Mouse (Mus musculus) embryonic facial prominence, embryonic 13.5 days (tissue): ENCODE data around the gene E130308A19Rik. TPM values are rescaled to one million over a fixed set of nuclear protein-coding genes. Genes with fewer than 3 reads are reported as not detected.

Source experiments
- ATAC-seq: fragments of 200-750 bp; cut with Nextera tagmentation; 2 replicates; pipeline ENCODE4 v1.8.0; 2017; ENCODE audit warnings: low read depth; ENCODE audit not compliant: insufficient number of reproducible peaks, insufficient read depth, low FRiP score, low TSS enrichment
- H3K27ac ChIP-seq: fragments of 300-500 bp; sonication (generic); 2 replicates; pipeline ENCODE4 v1.5.1; 2015; ENCODE audit warnings: moderate library complexity, mild to moderate bottlenecking, inconsistent platforms
- H3K27me3 ChIP-seq: fragments of 300-500 bp; sonication (generic); 2 replicates; pipeline ENCODE4 v1.6.1; 2015; ENCODE audit warnings: mild to moderate bottlenecking, inconsistent platforms
- H3K36me3 ChIP-seq: fragments of 300-500 bp; sonication (generic); 2 replicates; pipeline ENCODE4 v1.6.1; 2015; ENCODE audit warnings: mild to moderate bottlenecking, inconsistent platforms
- H3K4me1 ChIP-seq: fragments of 300-500 bp; sonication (generic); 2 replicates; pipeline ENCODE4 v1.6.1; 2015; ENCODE audit warnings: inconsistent platforms
- H3K4me2 ChIP-seq: fragments of 300-500 bp; sonication (generic); 2 replicates; pipeline ENCODE4 v1.6.1; 2015; ENCODE audit warnings: moderate library complexity, mild to moderate bottlenecking, inconsistent platforms
- H3K4me3 ChIP-seq: fragments of 300-500 bp; sonication (generic); 2 replicates; pipeline ENCODE4 v1.5.1; 2015; ENCODE audit warnings: mild to moderate bottlenecking, inconsistent platforms
- H3K9ac ChIP-seq: fragments of 300-500 bp; sonication (generic); 2 replicates; pipeline ENCODE4 v1.6.1; 2015; ENCODE audit warnings: mild to moderate bottlenecking, inconsistent platforms
- H3K9me3 ChIP-seq: fragments of 300-500 bp; sonication (generic); 2 replicates; pipeline ENCODE4 v1.6.1; 2016; ENCODE audit warnings: inconsistent platforms
- WGBS: fragments of 180-500 bp; shearing (Covaris S2); methylation state at CpG from one replicate; pipeline ENCODE4 v1.1.7; 2015; ENCODE audit warnings: mixed read lengths; 5-methylcytosine and 5-hydroxymethylcytosine counted together
- polyA plus RNA-seq: library from polyadenylated mRNA; unstranded; fragments of >200 nt; fragmentation: Nextera tagmentation; extraction: Ambion mirVana; gene quantifications from 2 replicates; pipeline ENCODE4 v1.2.1, GENCODE M21; 2015

E130308A19Rik gene
- polyA plus RNA-seq, 1 experiment from 2014 or later: 26.6 TPM

DNA sequence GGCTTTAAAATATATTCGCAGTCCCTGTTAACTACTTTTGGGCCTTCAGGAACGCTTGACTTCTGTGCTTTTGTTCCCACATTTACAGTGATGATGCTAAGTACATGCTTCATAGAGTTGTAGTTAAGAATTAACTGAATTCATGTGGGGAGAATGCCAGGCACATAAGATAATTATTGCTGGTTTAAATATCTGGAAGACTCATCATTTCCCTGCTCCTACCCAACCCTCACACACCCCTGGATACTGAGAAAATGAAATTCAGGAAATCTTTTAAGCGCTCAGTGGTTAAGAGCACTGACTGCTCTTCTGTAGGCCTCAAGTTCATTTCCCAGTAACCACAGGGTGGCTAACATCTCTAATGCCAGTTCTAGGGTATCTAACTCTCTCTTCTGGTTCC lies 16.0 kb downstream of the E130308A19Rik start:
- 87% methylated on average over 3 of the region's 3 CpGs for WGBS
- Histone ChIP-seq H3K4me1 (peaks cover 4% of the 10 kb centered on the region; the same call in 1 of the 2 replicates), H3K27me3 (no peaks in the 10 kb centered on the region), H3K9me3 (no peaks in the 10 kb centered on the region), H3K36me3 (no peaks in the 10 kb centered on the region), H3K4me2 (no peak overlapping the region), H3K4me3 (no peak overlapping the region), H3K9ac (no peak overlapping the region), H3K27ac (no peak overlapping the region)
- ATAC-seq: no peak

DNA sequence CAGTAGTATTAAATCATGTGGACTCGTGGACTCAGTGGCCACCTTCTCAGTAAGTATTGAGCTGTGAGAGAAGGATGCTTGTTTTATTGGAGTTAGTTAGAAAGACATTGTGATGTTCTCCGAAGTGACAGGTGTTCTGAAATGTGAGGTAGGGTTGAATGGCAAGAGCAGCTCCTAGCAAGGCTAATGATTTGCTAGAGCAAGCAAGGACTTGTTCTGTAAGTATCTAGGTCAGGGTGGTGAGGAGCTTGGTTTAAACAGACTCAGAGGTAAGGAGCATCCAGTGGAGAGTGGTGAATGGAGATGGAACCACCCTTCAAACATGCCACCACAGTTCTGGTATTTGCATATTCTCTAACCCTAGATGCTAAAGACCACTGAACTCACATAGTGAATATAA lies 16.6 kb downstream of the E130308A19Rik start:
- no peaks in the 10 kb centered on the region for H3K9me3 ChIP-seq
- H3K27me3 ChIP-seq: no peaks in the 10 kb centered on the region
- H3K36me3 ChIP-seq: no peaks in the 10 kb centered on the region
- H3K4me1 ChIP-seq: peaks cover 4% of the 10 kb centered on the region; the same call in 1 of the 2 replicates
- no peak overlapping the region for H3K4me2 ChIP-seq
- no peak overlapping the region for H3K27ac ChIP-seq
- no peak overlapping the region for H3K4me3 ChIP-seq
- H3K9ac ChIP-seq: no peak overlapping the region
- ATAC-seq: no peak
- 75% methylated on average over 2 of the region's 2 CpGs for WGBS

DNA sequence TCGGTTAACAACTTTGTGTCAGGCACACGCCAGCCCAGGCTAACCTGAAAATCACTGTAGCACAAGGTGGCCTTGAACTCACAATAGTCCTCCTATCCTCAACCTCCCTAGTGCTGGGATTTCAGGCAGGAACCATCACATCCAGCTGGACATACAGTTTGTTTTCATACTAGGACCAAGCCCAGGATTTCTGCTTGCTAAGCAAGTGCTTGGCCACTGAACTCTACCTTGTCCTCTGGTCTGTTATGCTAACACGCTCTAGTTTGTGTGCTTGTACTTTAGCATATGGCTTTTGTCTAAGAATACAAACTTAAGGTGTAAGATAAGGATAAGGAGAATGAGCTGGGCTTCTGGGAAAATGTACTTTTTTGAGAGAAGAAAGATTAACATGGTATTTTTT lies 18.4 kb downstream of the E130308A19Rik start:
- Histone ChIP-seq H3K9ac (no peak overlapping the region), H3K4me1 (no peaks in the 10 kb centered on the region), H3K4me3 (no peak overlapping the region), H3K36me3 (no peaks in the 10 kb centered on the region), H3K27me3 (no peaks in the 10 kb centered on the region), H3K27ac (no peak overlapping the region), H3K9me3 (no peaks in the 10 kb centered on the region), H3K4me2 (no peak overlapping the region)
- 86% methylated on average over 3 of the region's 3 CpGs for WGBS
- ATAC-seq: no peak

DNA sequence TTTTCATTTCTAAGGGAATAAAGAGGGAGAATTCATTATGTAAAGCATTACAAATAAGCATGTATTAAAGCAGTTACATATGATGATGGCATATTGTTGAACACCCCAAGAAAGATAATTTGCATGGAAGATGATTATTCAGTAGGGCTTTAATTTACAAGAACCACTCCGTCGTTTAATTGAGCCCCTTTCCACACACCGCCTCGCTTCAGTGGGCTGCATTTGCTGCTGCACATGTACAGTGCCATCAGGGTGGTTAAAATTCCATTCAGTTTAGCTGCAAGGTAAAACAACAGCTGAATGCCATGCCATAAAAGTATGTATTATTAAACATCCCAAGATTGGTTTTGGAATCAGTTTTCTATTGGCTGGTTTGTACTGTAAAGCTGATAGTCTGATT lies 19.0 kb downstream of the E130308A19Rik start:
- H3K27me3 ChIP-seq: no peaks in the 10 kb centered on the region
- no peaks in the 10 kb centered on the region for H3K9me3 ChIP-seq
- H3K36me3 ChIP-seq: no peaks in the 10 kb centered on the region
- no peak for ATAC-seq
- 75% methylated on average over 4 of the region's 4 CpGs for WGBS
- H3K27ac ChIP-seq: no peak overlapping the region
- no peak overlapping the region for H3K4me2 ChIP-seq
- H3K9ac ChIP-seq: no peak overlapping the region
- no peak overlapping the region for H3K4me3 ChIP-seq
- H3K4me1 ChIP-seq: no peaks in the 10 kb centered on the region

DNA sequence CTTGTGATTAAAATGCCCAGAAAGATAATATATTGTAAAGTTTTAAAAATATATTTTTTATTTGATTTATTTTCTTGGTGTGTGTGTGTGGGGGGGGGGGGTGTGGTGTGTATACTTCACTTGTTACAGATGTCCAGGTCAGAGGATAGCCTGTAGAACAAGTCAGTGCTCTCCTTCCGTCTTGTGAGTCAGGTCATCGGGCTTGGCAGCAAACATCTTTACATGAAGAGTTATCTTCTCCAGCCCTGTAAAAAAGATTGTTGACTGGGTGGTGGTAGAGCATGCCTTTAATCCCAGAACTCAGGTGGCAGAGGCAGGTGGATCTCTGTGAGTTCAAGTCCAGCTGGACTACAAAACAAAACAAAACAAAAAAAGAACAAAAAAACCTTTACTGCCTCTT lies 19.6 kb downstream of the E130308A19Rik start:
- Histone ChIP-seq H3K9ac (no peak overlapping the region), H3K36me3 (no peaks in the 10 kb centered on the region), H3K27ac (no peak overlapping the region), H3K4me1 (no peaks in the 10 kb centered on the region), H3K4me3 (no peak overlapping the region), H3K27me3 (no peaks in the 10 kb centered on the region), H3K9me3 (no peaks in the 10 kb centered on the region), H3K4me2 (no peak overlapping the region)
- 96% methylated on average over 2 of the region's 2 CpGs for WGBS
- no peak for ATAC-seq

DNA sequence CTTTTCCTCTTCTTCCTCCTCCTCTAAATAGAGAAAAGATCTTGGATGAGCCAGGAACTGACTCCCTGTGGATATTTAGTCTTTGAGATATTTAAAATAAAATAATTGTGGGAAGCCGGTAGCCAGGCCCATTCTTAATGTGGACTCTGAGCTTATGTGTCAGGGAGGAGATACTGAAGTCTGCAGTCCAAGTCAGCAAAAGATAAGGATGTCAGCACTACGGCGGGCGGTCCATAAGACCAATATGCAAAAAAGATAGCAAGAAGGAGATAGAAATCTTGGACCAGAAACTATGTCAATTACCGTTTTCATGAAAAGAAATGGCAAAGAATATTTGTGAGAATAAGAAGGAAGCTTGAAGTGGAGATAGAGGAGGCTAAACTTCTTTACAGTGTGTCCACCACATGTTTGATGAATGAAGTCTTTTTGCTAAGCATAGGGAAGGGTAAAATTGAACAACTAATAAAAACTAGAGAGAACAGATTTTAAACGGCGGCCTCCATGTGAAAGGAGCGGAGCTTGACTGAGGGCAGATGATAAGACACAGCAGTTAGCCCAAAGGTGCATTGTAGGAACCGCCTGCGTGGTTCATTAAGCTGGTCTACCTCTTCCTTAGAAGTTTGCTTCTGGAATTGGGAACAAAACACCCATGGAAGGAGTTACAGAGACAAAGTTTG lies 20.1 kb downstream of the E130308A19Rik start:
- Histone ChIP-seq H3K4me3 (no peak overlapping the region), H3K9me3 (no peaks in the 10 kb centered on the region), H3K4me2 (no peak overlapping the region), H3K4me1 (no peaks in the 10 kb centered on the region), H3K27me3 (no peaks in the 10 kb centered on the region), H3K27ac (no peak overlapping the region), H3K36me3 (no peaks in the 10 kb centered on the region), H3K9ac (no peak overlapping the region)
- 95% methylated on average over 10 of the region's 10 CpGs for WGBS
- ATAC-seq: no peak

DNA sequence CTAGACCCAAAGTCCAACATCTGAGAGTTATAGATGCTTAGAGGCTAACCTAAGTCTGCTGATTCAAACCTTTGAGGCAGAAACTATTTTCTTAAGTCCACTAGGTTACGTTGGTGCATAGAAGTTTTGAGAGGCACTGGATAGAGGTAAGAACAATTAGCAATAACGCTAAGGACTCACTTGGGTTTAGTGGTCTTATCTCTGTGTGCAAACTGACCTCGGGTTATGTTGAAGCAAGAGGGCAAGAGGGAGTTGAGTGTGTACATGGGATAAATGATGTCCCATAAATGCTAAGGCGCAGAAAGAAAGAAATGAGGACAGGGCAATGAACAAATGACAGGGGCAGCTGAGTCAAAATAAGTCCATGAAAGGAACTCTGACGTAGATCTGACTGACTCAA lies 23.1 kb downstream of the E130308A19Rik start:
- H3K27ac ChIP-seq: no peak overlapping the region
- H3K9me3 ChIP-seq: no peaks in the 10 kb centered on the region
- H3K4me2 ChIP-seq: no peak overlapping the region
- no peak for ATAC-seq
- no peak overlapping the region for H3K9ac ChIP-seq
- no peak overlapping the region for H3K4me3 ChIP-seq
- 93% methylated on average over 5 of the region's 5 CpGs for WGBS
- H3K27me3 ChIP-seq: no peaks in the 10 kb centered on the region
- no peaks in the 10 kb centered on the region for H3K36me3 ChIP-seq
- no peaks in the 10 kb centered on the region for H3K4me1 ChIP-seq

DNA sequence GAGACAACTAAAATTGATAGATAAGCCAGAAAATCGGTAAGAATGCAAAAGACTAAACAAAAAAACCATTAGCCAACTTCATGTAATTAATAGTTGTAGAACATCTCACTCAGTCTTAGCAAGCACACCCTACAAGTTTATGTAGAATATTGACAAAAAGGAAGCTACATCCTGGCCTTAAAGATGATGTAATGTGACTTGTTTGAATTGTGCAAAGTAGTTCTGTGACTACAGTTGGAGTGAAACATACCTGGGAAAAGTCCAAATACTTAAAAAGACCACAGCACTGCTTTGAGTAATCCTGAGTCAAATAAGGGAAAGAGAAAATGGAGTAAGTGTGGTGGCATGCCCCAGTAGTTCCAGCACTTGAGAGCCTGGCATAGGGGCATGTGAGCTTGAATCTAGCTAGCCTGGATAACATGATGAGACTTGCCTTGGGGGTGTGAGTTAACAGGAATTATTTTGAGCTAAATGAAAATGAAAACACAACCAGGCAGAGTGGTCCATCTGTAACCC lies 26.2 kb downstream of the E130308A19Rik start:
- ATAC-seq: no peak
- Histone ChIP-seq H3K9ac (no peak overlapping the region), H3K4me2 (no peak overlapping the region), H3K27ac (no peak overlapping the region), H3K9me3 (no peaks in the 10 kb centered on the region), H3K4me3 (no peak overlapping the region), H3K4me1 (no peaks in the 10 kb centered on the region), H3K27me3 (no peaks in the 10 kb centered on the region), H3K36me3 (no peaks in the 10 kb centered on the region)
- 78% methylated on average over 1 of the region's 1 CpGs for WGBS

DNA sequence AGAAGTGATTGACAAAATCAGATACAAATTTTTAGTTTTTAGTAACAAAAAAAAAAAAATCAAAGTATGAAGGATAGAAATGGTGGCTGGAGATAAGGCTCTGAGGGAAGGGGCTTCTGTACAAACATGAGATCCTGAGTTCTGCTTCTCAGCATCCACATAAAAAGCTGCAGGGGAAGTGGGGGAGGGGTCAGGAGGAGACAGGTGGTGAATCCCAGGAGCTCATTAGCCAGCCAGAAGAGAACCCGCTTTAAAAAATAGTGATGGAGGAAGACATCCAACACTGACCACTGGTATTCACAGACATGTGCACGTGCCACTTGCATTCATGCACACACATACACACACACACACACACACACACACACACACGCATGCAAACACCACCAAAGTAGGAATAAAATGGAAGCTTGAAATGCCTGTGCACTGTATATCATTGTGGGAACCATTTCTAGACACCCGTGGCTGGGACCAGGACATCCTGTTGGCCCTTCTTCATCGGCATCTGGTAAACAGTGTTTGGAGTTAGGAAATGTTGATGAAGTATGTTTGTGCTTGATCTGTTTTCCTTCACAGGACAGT lies 30.1 kb downstream of the E130308A19Rik start:
- Histone ChIP-seq H3K27me3 (no peaks in the 10 kb centered on the region), H3K4me1 (no peaks in the 10 kb centered on the region), H3K36me3 (no peaks in the 10 kb centered on the region), H3K9ac (no peak overlapping the region), H3K4me3 (no peak overlapping the region), H3K4me2 (no peak overlapping the region), H3K9me3 (no peaks in the 10 kb centered on the region), H3K27ac (no peak overlapping the region)
- 71% methylated on average over 5 of the region's 5 CpGs for WGBS
- no peak for ATAC-seq

DNA sequence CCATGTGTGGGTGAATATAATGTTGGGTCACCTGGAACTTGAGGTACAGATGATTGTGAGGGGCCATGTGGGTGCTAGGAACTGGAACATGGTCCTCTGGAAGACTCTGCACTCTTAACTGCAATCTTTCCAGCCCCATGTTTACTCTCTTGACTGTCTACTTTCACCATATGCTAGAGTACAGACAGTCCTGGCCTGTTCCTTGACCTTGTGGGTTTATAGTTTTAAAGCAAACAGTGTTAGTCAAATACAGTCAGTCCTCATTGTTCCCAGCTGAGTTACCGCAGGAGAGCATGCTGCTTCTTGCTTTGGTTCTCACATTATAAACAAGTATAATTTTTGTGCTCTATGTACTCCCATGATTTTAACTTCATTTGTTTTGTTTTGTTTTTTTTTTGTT lies 36.2 kb downstream of the E130308A19Rik start:
- H3K9ac ChIP-seq: no peak overlapping the region
- WGBS: 98% methylated on average over 1 of the region's 1 CpGs
- H3K27ac ChIP-seq: no peak overlapping the region

DNA sequence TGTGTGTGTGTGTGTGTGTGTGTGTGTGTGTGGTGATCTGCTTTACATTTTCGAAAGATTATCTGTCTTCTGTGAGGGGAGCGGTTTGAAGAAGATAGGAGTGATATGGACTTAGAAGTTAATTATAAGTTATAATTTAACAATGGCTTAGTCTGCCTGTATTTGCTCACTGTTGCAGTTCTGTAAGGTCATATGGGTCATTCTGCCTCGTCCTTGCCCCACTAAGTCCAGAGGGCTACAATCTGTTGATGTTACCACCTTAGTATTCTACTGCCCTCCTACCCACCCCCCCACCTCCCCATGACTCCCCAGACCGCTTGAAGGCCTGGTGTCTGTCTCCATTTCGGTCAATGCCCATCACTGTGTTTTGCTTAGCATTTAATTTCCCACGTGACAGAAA lies 37.4 kb downstream of the E130308A19Rik start:
- H3K9ac ChIP-seq: no peak overlapping the region
- WGBS: 94% methylated on average over 6 of the region's 6 CpGs

More for the DNA sequence above, 36.2 kb downstream of the E130308A19Rik start:
- no peak for ATAC-seq
- Histone ChIP-seq H3K4me1 (no peaks in the 10 kb centered on the region), H3K27me3 (no peaks in the 10 kb centered on the region), H3K4me3 (no peak overlapping the region), H3K9me3 (no peaks in the 10 kb centered on the region), H3K4me2 (no peak overlapping the region), H3K36me3 (peaks cover 4% of the 10 kb centered on the region; the same call in 1 of the 2 replicates)

More for the DNA sequence above, 37.4 kb downstream of the E130308A19Rik start:
- peaks cover 5% of the 10 kb centered on the region; the same call in 1 of the 2 replicates for H3K4me1 ChIP-seq
- H3K36me3 ChIP-seq: peaks cover 4% of the 10 kb centered on the region; the same call in 1 of the 2 replicates
- no peaks in the 10 kb centered on the region for H3K27me3 ChIP-seq
- H3K4me3 ChIP-seq: no peak overlapping the region
- H3K27ac ChIP-seq: no peak overlapping the region
- H3K9me3 ChIP-seq: no peaks in the 10 kb centered on the region
- no peak for ATAC-seq
- H3K4me2 ChIP-seq: no peak overlapping the region
